Mouse (Mus musculus): ENCODE measurements at regions not wholly inside any gene's neighbourhood (a gene's known extent, or its start where the extent isn't known, plus 50 kb on each side); places are given as distances from the start of the nearest gene placed in this dataset.
"Not testable (repeated sequence)": the region's sequence is repeated elsewhere in the genome, so short reads cannot be mapped to it uniquely, and the experiment has no call there.

GRCm38 (mm10) chr10:118056789-118057271 lies 84.8 kb upstream of the Mdm1 start:
- no peaks in the 10 kb centered on the region for H3K4me1 ChIP-seq (ENCODE audit: control insufficient read depth, insufficient read depth, low read length)
- H3K4me2 ChIP-seq: no peak overlapping the region
- ATAC-seq (replicated peaks; ENCODE audit: insufficient number of reproducible peaks, low FRiP score, low TSS enrichment): no peak
- H3K27me3 ChIP-seq (ENCODE audit: control insufficient read depth, insufficient read depth, low read length): no peaks in the 10 kb centered on the region
- no peak overlapping the region for H3K9ac ChIP-seq (ENCODE audit: low read depth, low read length)
- H3K4me3 ChIP-seq (ENCODE audit: low read depth, low read length): no peak overlapping the region
- no peaks in the 10 kb centered on the region for H3K9me3 ChIP-seq (replicated peaks; ENCODE audit: control insufficient read depth, low read length)
- no peaks in the 10 kb centered on the region for H3K36me3 ChIP-seq (ENCODE audit: control insufficient read depth, insufficient read depth, low read length)
- H3K27ac ChIP-seq (ENCODE audit: low read depth, low read length): no peak overlapping the region
- WGBS (ENCODE audit: insufficient replicate concordance): 51% methylated on average over 9 of the region's 9 CpGs

- H3K4me3 ChIP-seq (ENCODE audit: low read depth, low read length): no peak overlapping the region
- H3K36me3 ChIP-seq (ENCODE audit: control insufficient read depth, insufficient read depth, low read length): no peaks in the 10 kb centered on the region
- no peaks in the 10 kb centered on the region for H3K9me3 ChIP-seq (replicated peaks; ENCODE audit: control insufficient read depth, low read length)
- no peak overlapping the region for H3K4me2 ChIP-seq
- no peaks in the 10 kb centered on the region for H3K27me3 ChIP-seq (ENCODE audit: control insufficient read depth, insufficient read depth, low read length)
- H3K9ac ChIP-seq (ENCODE audit: low read depth, low read length): no peak overlapping the region; the same call in 1 of the 2 replicates
- no peaks in the 10 kb centered on the region for H3K4me1 ChIP-seq (ENCODE audit: control insufficient read depth, insufficient read depth, low read length)
- 65% methylated on average over 3 of the region's 3 CpGs for WGBS (ENCODE audit: insufficient replicate concordance)
- no peak overlapping the region for H3K27ac ChIP-seq (ENCODE audit: low read depth, low read length)
- no peak for ATAC-seq (replicated peaks; ENCODE audit: insufficient number of reproducible peaks, low FRiP score, low TSS enrichment)
These were observed 84.1 kb upstream of the Mdm1 start for GRCm38 (mm10) chr10:118057516-118057915.

GRCm38 (mm10) chr10:118064816-118065216 lies 76.8 kb upstream of the Mdm1 start:
- H3K36me3 ChIP-seq (ENCODE audit: control insufficient read depth, insufficient read depth, low read length): no peaks in the 10 kb centered on the region
- H3K4me1 ChIP-seq (ENCODE audit: control insufficient read depth, insufficient read depth, low read length): no peaks in the 10 kb centered on the region
- H3K4me3 ChIP-seq (ENCODE audit: low read depth, low read length): no peak overlapping the region
- 41% methylated on average over 7 of the region's 7 CpGs for WGBS (ENCODE audit: insufficient replicate concordance)
- H3K9me3 ChIP-seq (replicated peaks; ENCODE audit: control insufficient read depth, low read length): peaks cover 3% of the 10 kb centered on the region; the same call in 1 of the 2 replicates
- no peaks in the 10 kb centered on the region for H3K27me3 ChIP-seq (ENCODE audit: control insufficient read depth, insufficient read depth, low read length)
- H3K9ac ChIP-seq (ENCODE audit: low read depth, low read length): no peak overlapping the region
- no peak overlapping the region for H3K27ac ChIP-seq (ENCODE audit: low read depth, low read length)
- ATAC-seq (replicated peaks; ENCODE audit: insufficient number of reproducible peaks, low FRiP score, low TSS enrichment): peak; percentile 80
- H3K4me2 ChIP-seq: no peak overlapping the region

- not testable (repeated sequence) for ATAC-seq (replicated peaks; ENCODE audit: insufficient number of reproducible peaks, low FRiP score, low TSS enrichment); H3K9me3 ChIP-seq (replicated peaks; ENCODE audit: control insufficient read depth, low read length); H3K27me3 ChIP-seq (ENCODE audit: control insufficient read depth, insufficient read depth, low read length); H3K9ac ChIP-seq (ENCODE audit: low read depth, low read length); H3K4me1 ChIP-seq (ENCODE audit: control insufficient read depth, insufficient read depth, low read length); H3K27ac ChIP-seq (ENCODE audit: low read depth, low read length); H3K4me2 ChIP-seq; H3K36me3 ChIP-seq (ENCODE audit: control insufficient read depth, insufficient read depth, low read length); H3K4me3 ChIP-seq (ENCODE audit: low read depth, low read length)
- WGBS (ENCODE audit: insufficient replicate concordance): 91% methylated on average over 8 of the region's 11 CpGs
These were observed 65.3 kb upstream of the Mdm1 start for GRCm38 (mm10) chr10:118076341-118076740.

GRCm38 (mm10) chr10:118081636-118082166 lies 59.9 kb upstream of the Mdm1 start:
- no peaks in the 10 kb centered on the region for H3K36me3 ChIP-seq (ENCODE audit: control insufficient read depth, insufficient read depth, low read length)
- no peaks in the 10 kb centered on the region for H3K27me3 ChIP-seq (ENCODE audit: control insufficient read depth, insufficient read depth, low read length)
- WGBS (ENCODE audit: insufficient replicate concordance): 87% methylated on average over 5 of the region's 5 CpGs
- H3K4me3 ChIP-seq (ENCODE audit: low read depth, low read length): no peak overlapping the region
- no peaks in the 10 kb centered on the region for H3K9me3 ChIP-seq (replicated peaks; ENCODE audit: control insufficient read depth, low read length)
- ATAC-seq (replicated peaks; ENCODE audit: insufficient number of reproducible peaks, low FRiP score, low TSS enrichment): no peak
- no peaks in the 10 kb centered on the region for H3K4me1 ChIP-seq (ENCODE audit: control insufficient read depth, insufficient read depth, low read length)
- no peak overlapping the region for H3K9ac ChIP-seq (ENCODE audit: low read depth, low read length)
- no peak overlapping the region for H3K4me2 ChIP-seq
- no peak overlapping the region for H3K27ac ChIP-seq (ENCODE audit: low read depth, low read length)

- Histone ChIP-seq H3K27me3 (ENCODE audit: control insufficient read depth, insufficient read depth, low read length) (no peaks in the 10 kb centered on the region), H3K4me1 (ENCODE audit: control insufficient read depth, insufficient read depth, low read length) (no peaks in the 10 kb centered on the region; the same call in 1 of the 2 replicates), H3K4me2 (no peak overlapping the region), H3K9me3 (replicated peaks; ENCODE audit: control insufficient read depth, low read length) (no peaks in the 10 kb centered on the region), H3K27ac (ENCODE audit: low read depth, low read length) (no peak overlapping the region), H3K36me3 (ENCODE audit: control insufficient read depth, insufficient read depth, low read length) (no peaks in the 10 kb centered on the region), H3K4me3 (ENCODE audit: low read depth, low read length) (no peak overlapping the region), H3K9ac (ENCODE audit: low read depth, low read length) (no peak overlapping the region)
- 82% methylated on average over 13 of the region's 13 CpGs for WGBS (ENCODE audit: insufficient replicate concordance)
- no peak for ATAC-seq (replicated peaks; ENCODE audit: insufficient number of reproducible peaks, low FRiP score, low TSS enrichment)
These were observed 58.4 kb upstream of the Mdm1 start for GRCm38 (mm10) chr10:118083035-118083720.

- Histone ChIP-seq H3K27ac (ENCODE audit: low read depth, low read length) (no peak overlapping the region), H3K27me3 (ENCODE audit: control insufficient read depth, insufficient read depth, low read length) (no peaks in the 10 kb centered on the region), H3K4me1 (ENCODE audit: control insufficient read depth, insufficient read depth, low read length) (no peaks in the 10 kb centered on the region; the same call in 1 of the 2 replicates), H3K36me3 (ENCODE audit: control insufficient read depth, insufficient read depth, low read length) (no peaks in the 10 kb centered on the region), H3K9me3 (replicated peaks; ENCODE audit: control insufficient read depth, low read length) (no peaks in the 10 kb centered on the region), H3K4me2 (no peak overlapping the region), H3K4me3 (ENCODE audit: low read depth, low read length) (no peak overlapping the region), H3K9ac (ENCODE audit: low read depth, low read length) (no peak overlapping the region)
- no peak for ATAC-seq (replicated peaks; ENCODE audit: insufficient number of reproducible peaks, low FRiP score, low TSS enrichment)
- 83% methylated on average over 8 of the region's 8 CpGs for WGBS (ENCODE audit: insufficient replicate concordance)
These were observed 57.9 kb upstream of the Mdm1 start for GRCm38 (mm10) chr10:118083721-118084075.

GRCm38 (mm10) chr10:118085046-118085983 lies 56.3 kb upstream of the Mdm1 start:
- Histone ChIP-seq H3K9me3 (replicated peaks; ENCODE audit: control insufficient read depth, low read length) (no peaks in the 10 kb centered on the region), H3K4me1 (ENCODE audit: control insufficient read depth, insufficient read depth, low read length) (no peaks in the 10 kb centered on the region; the same call in 1 of the 2 replicates), H3K4me3 (ENCODE audit: low read depth, low read length) (no peak overlapping the region), H3K4me2 (no peak overlapping the region), H3K27ac (ENCODE audit: low read depth, low read length) (no peak overlapping the region), H3K9ac (ENCODE audit: low read depth, low read length) (no peak overlapping the region), H3K36me3 (ENCODE audit: control insufficient read depth, insufficient read depth, low read length) (no peaks in the 10 kb centered on the region), H3K27me3 (ENCODE audit: control insufficient read depth, insufficient read depth, low read length) (no peaks in the 10 kb centered on the region)
- ATAC-seq (replicated peaks; ENCODE audit: insufficient number of reproducible peaks, low FRiP score, low TSS enrichment): no peak
- WGBS (ENCODE audit: insufficient replicate concordance): 85% methylated on average over 16 of the region's 16 CpGs
